Mouse (Mus musculus) heart, postnatal 14 days (tissue): ENCODE data around the gene Oxld1. TPM values are rescaled to one million over a fixed set of nuclear protein-coding genes. Genes with fewer than 3 reads are reported as not detected.

Source experiments
- DNase-seq, 2 experiments: peaks; one replicate each; pipeline ENCODE4 v3.0.0; 2021 to 2022
- intact Hi-C: fragments of 180-260 bp; cut with DNase I; formaldehyde crosslinking; loops from one replicate; pipeline ENCODE4 v1.15.1; 2025
- total RNA-seq, 2 experiments: library from RNA; stranded (reverse); gene quantifications; 2 replicates each; pipeline ENCODE4 v1.2.3; 2021

The Oxld1 gene
- total RNA-seq, 2 experiments from 2014 or later, result 41.6 to 45.6 TPM

DNA sequence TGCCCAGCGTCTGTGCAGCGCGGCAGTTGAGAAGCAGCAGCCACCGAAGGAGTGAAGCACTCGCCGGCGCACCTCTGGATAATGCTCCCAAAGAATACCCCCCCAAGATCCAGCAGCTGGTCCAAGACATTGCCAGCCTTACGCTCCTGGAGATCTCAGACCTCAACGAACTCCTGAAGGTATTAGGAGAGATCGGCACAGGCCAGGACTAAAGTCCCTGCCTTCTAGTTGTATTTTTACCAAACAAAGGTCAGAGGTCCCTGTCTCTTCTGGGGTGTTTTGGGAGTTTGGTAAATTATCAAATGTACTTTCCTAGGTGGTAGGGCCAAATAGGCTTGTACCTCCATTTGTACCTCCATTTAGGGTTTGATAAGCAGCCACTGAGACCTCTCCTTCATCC, 27.4 kb upstream of the Oxld1 start:
- intact Hi-C loops, result loop anchor here (5.0 kb wide), 1 partner anchor 227 kb away; the partner anchor contains the start of genes Cenpx and Lrrc45

DNA sequence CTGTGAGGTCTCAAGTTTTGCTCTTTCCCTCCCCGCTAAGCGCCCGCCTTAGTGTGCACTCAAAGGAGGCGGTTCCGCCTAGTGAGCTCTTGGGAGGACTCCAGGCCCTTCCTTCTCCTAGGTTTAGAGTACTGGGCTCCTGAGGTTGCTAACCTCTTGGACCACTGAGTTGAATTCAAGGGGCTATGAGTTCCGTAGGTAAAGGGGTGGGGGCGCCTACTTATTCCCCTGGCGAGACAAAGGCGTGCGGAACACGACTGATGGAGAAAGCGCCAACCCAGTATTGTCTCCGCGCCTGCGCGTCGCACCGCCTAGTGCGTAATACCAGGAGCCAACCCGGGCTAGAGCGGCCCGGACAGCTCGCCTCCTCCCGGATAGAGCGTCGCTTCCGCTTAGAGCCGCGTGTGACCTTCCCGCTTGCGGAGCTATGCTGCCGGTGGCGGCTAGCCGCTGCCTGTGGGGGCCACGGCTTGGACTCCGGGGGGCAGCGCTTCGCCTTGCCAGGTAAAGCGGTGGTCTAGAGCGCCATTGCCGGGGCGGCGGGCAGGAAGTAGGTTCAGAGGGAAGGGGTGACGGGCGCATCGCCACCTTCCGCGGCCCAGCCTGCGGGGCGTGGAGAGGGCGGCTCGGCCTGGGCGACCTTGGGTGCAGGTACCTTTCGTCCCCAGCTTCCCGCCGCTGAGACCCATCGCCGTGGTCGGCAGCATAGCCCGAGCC, 26.6 kb upstream of the Oxld1 start, which contains the start of gene Mrpl12:
Gene Mrpl12 (plus strand): TSS at position 349 of the 717 bp plus-strand sequence.
- DNase-seq, result peak; percentile 90
- intact Hi-C loops, result no loop called here

More for the DNA sequence above, 27.4 kb upstream of the Oxld1 start:
- DNase-seq, result no peak

DNA sequence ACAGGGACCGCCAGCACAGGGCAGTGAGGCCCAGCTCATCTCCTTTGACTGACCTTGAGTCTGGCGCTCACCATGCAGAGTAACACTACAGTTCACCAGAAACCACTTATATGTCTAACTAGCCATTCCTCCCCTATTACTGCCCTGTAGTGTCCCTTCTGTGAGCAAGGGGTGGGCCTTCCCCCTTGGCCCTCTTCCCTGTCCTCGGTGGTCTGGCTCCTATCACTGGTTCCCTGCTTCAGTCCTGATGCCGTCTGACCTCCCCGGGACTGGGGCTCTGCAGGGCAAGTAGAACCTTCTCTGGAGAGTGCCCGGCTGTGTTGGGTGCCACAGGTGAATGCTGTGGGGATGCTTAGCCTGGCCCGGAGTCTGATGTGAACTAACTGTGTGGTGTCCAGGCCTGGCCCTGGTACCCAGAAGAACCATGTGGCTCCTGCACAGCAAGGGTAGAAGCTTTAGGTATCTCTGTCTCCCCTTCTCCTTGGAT, 25.6 kb upstream of the Oxld1 start:
- no peak for DNase-seq
- intact Hi-C loops, result no loop called here

DNA sequence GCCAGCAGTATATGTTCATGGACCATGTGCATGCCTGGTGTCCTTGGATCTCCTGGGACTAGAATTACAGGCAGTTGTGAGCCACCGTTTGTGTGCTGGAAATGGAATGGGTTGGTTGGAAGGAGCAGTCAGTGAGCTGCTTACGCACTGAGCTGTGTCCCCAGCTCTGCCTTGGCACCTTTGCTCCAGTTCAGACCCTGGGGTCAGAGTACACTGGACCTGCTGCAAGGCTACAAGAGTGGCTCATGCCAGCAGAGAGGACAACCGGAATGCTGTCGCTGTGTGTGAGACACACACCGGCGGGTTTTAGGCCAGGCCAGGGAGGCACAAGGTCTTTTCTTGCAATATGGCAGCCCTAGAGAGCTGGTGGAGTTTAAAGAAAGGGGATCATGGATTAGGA, 14.2 kb upstream of the Oxld1 start:
- DNase-seq, result no peak
- intact Hi-C loops, result no loop called here

DNA sequence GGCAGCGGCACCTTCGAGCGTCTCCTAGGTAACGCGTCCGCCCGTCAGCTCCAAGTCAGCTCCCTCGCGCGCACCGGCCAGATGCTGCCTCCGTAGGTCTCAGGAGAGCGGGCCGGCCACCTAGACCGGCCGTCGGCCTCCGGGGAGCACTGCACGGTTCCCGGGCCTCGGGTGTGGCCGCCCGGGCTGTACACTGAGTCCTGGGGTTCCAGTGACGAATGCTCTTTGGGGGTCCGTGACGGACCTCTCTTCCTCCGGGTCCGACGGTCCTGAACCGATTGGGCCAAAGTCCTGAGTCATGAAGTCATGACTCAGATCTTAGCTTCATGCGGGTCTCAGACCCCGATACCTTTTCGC, 9.8 kb upstream of the Oxld1 start:
- no peak for DNase-seq
- intact Hi-C loops, result loop anchor here (1.0 kb wide), 1 partner anchor 9 kb away; the partner anchor contains the start of genes Ccdc137 and Oxld1

DNA sequence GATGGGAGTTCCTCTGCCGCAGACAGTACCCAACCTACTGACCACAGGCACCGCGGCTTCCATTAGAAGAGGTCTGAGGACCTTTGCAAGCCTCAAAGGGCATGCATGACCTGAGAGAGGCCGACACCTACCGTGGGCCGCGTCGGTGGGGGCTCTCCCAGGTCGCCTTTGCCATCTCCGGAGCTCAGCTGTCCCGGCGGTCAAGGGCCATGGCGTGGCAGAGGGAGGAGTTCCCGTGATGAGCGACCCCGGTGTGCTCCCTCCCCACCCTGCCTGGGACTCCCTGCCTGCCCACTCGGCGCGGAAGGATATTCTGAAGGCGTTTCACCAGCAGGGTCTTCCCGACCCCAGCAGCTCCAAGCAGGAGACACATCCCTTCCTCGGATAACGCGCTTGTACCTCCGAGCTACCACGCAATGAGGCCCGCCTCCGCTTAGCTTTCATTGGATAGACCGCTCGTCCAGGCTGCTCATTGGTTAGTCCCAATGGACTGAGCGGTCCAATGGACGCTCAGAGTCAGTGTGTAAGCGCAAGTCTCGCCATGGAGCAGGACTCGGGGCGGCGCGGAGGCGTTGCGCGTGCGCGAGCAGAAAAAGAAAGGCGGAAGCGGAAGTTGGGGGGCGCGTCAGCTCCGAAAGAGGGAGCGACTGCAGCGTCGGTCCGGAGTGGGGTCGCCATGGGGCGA, 9.3 kb upstream of the Oxld1 start, which contains the start of gene Arl16:
Gene Arl16 (minus strand): TSS at position 557 of the 685 bp plus-strand sequence.
- intact Hi-C loops, result loop anchor here (1.0 kb wide), 1 partner anchor 9 kb away; the partner anchor contains the start of genes Ccdc137 and Oxld1
- peak; percentile 94 for DNase-seq

DNA sequence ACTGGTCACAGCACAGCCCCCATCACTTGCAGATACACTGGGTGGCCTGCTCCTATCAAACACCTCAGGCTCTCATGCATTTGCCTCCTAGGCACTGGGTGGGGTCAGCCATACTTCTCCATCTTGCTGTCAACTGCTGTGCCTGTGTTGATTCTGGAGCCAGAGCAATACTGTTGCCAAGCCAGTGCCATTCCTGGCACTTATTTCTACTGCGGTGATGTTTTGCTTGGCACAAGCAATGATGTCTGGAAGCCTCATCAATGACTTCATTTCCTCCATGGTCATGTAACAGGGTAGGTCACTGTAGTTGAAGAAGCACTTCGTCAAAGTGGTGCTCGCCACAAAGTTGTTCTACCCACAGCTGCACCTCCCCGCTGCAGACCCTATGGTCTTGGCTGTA, 7.7 kb upstream of the Oxld1 start:
- intact Hi-C loops, result no loop called here

DNA sequence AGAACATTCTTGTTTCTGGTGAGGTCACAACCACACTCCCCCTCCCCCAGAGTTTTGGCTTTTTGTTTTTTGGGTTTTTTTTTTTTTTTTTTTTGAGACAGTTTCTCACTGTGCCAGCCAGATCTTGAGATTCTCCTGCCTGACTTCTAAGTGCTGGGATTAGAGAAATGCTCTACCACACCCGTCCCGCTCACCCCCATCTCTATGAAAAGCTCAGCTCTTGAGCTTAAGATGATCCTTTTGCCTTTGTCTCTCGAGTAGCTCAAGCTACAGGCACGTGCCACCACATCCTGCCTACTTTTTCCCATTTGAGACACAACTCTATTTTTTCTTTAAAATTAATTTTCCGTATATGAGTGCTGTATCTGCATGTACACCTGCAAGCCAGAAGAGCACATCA, 6.5 kb upstream of the Oxld1 start:
- no peak for DNase-seq
- intact Hi-C loops, result no loop called here

More for the DNA sequence above, 7.7 kb upstream of the Oxld1 start:
- DNase-seq, result no peak

DNA sequence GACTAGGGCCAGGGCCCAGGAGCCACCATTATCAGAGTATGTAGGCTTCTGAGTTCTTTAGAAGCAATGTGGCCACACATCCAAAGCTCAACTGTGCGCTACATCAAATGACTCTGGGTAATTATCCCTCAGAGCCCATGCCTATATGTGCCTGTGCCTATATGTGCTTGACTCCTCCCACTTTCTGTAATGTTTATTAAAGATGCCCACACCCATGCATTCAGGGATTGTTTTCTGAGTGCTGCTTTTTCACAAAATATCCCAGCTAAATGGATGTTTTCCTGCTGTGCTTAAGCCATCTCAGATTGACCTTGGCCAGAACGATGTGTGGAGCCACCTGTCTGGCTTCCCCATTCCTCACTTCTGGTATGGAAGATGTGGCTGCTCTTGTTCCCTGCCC, 5.7 kb upstream of the Oxld1 start:
- DNase-seq, result no peak
- intact Hi-C loops, result no loop called here

DNA sequence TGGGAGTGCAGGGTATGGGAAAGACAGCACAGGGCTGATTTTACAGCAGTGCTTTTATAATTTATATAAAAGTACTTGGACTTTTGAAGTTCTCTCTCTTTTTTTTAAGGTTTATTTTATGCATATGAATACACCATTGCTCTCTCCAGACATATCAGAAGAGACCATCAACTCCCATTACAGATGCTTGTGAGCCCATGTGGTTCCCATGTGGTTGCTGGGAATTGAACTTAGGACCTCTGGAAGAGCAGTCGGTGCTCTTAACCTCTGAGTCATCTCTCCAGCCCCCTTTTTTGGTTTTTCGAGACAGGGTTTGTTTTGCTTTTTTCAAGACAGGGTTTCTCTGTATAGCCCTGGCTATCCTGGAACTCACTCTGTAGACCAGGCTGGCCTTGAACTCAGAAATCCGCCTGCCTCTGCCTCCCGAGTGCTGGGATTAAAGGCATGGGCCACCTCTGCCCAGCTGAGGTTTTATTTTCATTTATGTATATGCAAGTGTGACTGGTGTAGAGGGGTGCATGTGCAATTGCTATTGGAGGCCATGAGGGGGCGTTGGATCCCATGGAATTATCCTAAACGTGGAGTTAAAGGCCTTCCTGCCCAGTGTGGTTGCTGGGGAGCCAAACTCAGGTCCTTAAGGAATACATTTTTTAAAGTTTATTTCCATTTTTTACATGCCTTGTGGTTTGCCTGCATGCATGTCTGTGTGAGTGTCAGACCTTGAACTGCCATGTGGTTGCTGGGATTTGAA, 1.2 kb upstream of the Oxld1 start:
- no peak for DNase-seq
- intact Hi-C loops, result loop anchor here (1.0 kb wide), 1 partner anchor 8 kb away; the partner anchor contains the start of gene Arl16

DNA sequence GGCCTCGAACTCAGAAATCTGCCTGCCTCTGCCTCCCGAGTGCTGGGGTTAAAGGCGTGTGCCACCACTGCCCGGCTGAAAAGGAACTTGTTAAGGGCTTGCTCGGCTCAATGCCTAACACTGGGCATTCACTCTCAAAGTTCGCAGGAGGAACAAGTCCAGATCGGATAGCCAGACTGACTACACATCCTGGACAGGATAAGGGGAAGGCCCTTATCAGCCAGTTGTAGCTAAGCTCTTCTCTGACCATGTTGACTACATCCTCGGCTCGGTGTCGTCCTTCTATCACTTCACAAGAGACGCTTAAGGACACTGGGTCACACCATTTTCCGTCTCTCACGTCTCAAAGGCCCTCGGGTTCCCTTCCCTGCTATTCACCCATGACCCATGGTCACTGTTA, 498 bp downstream of the Oxld1 start:
- intact Hi-C loops, result no loop called here

DNA sequence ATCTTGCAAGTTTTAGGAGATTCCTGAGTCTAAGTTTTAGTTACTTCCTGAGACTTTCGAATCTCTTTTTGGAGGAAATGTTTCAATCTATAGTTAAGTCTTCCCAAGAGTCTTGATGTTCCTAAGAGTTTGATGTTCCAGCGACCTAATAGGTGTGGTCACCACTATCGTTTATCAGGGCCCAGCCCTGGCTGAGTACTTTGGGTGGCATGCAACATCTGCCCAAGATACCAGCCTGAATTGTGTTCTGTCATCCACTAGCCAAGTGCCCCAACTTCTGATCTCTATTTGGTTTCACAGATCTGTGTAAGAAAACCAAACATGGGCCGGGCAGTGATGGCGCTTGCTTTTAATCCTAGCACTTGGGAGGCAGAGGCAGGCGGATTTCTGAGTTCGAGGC, 2.5 kb downstream of the Oxld1 start:
- DNase-seq, result no peak

More for the DNA sequence above, 498 bp downstream of the Oxld1 start:
- peak in 1 of 2 experiments; percentile 21 for DNase-seq

DNA sequence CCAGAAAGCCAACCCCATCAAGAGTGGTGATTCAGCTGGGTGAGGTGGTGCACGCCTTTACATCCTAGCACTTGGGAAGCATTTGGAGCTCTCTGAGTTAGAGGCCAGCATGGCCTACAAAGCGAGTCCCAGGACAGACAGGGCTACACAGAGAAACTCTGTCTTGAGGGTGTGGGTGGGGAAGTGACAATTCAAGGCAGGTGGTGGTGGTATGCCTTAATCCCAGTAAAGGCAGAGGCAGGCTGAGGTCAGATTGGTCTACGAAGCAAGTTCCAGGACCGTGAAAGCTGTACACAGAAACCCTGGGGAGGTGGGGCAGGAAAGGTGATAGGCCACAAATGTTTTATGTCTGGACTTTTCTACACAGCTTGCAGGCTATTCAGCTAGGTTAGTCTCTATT, 2.9 kb downstream of the Oxld1 start:
- DNase-seq, result no peak
- intact Hi-C loops, result no loop called here

More for the DNA sequence above, 2.5 kb downstream of the Oxld1 start:
- intact Hi-C loops, result no loop called here

DNA sequence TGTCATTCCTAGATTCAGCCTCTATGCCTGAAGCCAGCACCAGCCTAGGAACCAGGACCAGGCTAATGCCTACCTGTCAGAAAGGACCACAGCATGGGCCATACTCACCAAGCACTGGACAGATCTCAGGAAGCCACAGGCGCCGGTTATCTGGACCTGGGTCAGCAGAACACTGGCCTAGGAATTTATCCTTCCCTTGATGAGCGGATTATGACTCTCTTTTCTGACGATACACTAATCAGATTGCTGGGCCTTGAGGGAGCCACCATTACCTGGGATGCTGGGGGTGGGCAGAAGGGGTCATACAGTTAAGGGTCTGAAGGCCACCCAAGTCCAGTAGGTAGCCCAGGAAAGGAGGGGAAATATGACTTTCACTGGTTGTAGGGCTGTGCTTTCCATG, 4.6 kb downstream of the Oxld1 start, which contains the start of gene Pde6g:
Gene Pde6g (minus strand): TSS at position 195 of the 400 bp plus-strand sequence.
- no peak for DNase-seq
- intact Hi-C loops, result no loop called here

DNA sequence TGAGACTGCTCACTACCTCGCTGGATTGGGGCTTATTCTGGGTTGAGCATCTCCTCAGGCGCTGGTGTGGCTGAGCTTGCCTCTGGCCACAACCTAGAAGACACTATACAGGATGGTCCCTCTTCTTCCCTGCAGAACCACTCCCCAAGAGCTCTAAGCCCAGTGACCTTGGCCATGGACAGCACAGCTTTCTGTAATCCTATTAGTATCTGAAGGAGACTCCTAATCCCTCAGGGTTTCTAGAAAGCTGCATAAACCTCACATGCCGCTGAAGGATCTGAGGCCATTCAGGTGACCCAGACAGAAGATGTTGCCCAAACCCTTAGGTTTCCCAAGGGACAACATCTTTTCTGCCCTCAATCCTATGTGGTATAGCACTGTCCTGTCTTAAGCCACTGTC, 5.6 kb downstream of the Oxld1 start:
- intact Hi-C loops, result no loop called here
- DNase-seq, result no peak

DNA sequence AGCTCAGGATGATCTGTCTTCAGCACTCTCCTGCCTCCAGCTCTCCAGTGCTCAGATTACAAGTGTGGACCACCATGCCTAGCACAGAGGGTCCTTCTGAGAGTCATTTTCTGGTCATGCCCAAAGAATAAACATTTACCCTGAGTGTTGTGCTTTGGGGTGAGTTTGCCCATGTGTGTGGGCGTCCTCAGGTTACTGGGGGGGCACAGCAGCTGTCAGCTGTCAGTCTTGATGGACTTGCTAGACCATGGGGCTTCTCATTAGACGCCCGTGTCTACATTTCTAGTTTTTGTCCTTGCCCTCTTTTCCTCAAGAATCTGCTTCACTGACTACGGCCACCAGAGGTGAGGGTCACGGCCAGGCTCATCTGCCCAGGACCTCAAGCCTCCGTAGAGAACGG, 10.7 kb downstream of the Oxld1 start:
- DNase-seq, result no peak
- intact Hi-C loops, result no loop called here

DNA sequence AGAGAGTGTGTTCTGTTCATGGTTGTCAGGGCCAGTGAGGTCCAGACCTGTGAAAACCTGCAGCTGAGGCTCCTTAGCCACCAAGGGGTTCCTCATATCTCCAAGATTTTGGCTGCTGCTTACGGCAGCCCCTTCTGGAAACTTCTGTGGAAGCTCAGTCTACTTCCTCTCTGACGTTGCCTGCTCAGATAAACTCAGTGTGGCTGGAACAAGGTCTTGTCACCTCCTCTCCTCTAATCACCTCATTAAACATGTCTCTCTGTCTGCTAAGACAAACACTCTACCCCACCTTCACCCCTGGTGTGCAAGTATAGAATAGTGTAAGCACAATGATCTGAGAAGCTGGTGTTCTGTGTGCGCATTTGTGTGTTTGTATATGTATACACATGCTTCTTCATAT, 12.4 kb downstream of the Oxld1 start:
- intact Hi-C loops, result no loop called here
- DNase-seq, result no peak

DNA sequence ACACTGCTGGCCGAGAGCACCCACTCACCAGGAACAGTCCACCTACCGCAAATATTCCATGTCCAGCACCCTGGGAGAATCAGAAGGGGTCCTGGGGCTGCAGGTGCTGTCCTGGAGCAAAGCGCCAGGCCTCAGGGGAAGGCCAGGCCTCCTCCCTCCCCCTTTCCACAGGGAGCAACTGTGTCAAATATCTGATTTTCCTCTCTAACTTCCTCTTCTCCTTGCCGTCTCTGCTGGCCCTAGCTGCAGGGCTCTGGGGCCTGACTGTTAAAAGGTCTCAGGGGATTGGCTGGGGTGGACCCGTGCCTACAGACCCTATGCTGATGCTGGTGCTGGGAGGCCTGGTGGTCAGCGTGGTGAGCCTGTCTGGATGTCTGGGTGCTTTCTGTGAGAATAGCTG, 13.8 kb downstream of the Oxld1 start:
- no peak for DNase-seq
- intact Hi-C loops, result no loop called here

DNA sequence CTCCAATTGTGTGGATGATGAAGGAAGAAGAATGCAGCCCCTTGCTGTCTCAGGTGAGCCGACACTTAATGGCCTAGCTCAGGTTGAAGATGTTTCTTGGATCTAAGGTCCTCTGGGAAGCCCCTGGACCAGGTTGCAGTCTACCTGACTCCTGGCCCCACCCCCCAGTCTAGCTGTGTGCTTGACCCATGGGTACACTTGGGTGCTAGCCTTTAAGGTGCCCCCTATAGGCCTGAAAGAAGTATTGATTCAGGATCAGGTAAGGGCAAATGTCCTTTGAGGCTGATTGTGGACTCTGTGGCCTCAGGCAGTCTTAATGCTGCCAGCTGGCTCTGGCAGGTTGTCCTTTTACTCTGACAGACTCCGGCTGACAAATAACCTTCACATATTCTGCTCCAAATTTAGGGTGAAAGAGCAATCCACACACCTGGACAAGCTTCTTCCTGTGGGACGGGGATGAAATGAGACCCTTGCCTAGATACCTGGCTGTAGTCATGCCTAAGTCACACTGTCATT, 15.0 kb downstream of the Oxld1 start:
- intact Hi-C loops, result no loop called here
- no peak for DNase-seq

DNA sequence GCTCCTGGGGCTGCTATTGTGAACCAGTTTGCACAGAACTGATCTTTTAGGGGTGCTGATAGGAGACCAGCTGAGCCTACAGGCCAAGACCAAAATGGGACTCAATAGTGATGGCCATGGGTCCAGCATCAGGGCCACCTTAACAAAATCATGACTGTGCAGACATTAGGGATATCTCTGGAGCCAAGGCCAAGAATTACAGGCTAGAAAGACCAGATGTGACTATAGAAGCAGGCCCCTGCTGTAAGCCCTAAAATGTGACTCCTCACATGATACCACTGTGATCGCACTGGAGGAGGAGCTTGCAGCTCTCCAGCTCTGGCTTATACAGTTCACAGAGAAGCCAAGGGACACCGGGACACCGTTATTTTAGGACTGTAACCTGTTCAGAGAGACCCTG, 15.5 kb downstream of the Oxld1 start, which contains the start of gene Tspan10:
Gene Tspan10 (plus strand): TSS at position 301 of the 400 bp plus-strand sequence.
- no peak for DNase-seq
- intact Hi-C loops, result no loop called here
